ENCODE assay signal across 8 mouse cellular contexts in genomic region chr3:145118254-145119001, GRCm38 (mm10). TPM values are rescaled to one million over a fixed set of nuclear protein-coding genes. Genes with fewer than 3 reads are reported as not detected.
DNase-seq lines count a peak whose midpoint lies in the region; ATAC-seq and TF ChIP-seq lines count a peak whose summit lies in the region.

Odf2l (plus strand) TSS chr3:145118588.

- peaks cover 10% of the 10 kb centered on the region; the same call in 1 of the 2 replicates for H3K4me1 ChIP-seq in forebrain, embryonic 14.5 days (ENCODE audit: control insufficient read depth, insufficient read depth, low read length)
- no peaks in the 10 kb centered on the region for H3K4me1 ChIP-seq in lung, adult 2 months (ENCODE audit: control insufficient read depth, insufficient read depth, low read length)

- peak within 1 kb of the TSS; percentile 64 for H3K4me3 ChIP-seq in forebrain, embryonic 14.5 days (ENCODE audit: low read depth, low read length)
- peak within 1 kb of the TSS; percentile 99 for H3K4me3 ChIP-seq in lung, adult 2 months (replicated peaks; ENCODE audit: extremely low read depth, low read depth, low read length)

- WGBS in forebrain, embryonic 14.5 days: under 1% methylated on average over 56 of the region's 57 CpGs
- WGBS in lung, adult 2 months: under 1% methylated on average over 57 of the region's 57 CpGs

- TF ChIP-seq POLR2A in lung, adult 2 months (IDR thresholded peaks at IDR 0.05; ENCODE audit: borderline replicate concordance, extremely low read depth, low read depth, low read length): peak; percentile 81; the same call in 1 of the 2 replicates

- intact Hi-C loops in heart, postnatal 25 days (cut with DNase I): no loop called here

- DNase-seq in ES-CJ7 (ENCODE audit: low read depth, low spot score): peak; percentile 95
- DNase-seq in cerebellum, adult 11 months: peak; percentile 97
- DNase-seq in forebrain, embryonic 14.5 days (ENCODE audit: low spot score): peak; percentile 98
- peak; percentile 95 for DNase-seq in heart, postnatal 25 days (ENCODE audit: low spot score)
- DNase-seq in layer of hippocampus, adult 18-20 months (ENCODE audit: low spot score in 2 of 2): peak; percentile 96 to 98
- peak; percentile 99 for DNase-seq in lung, adult 2 months
- DNase-seq in thymus, adult 18-20 months: peak; percentile 94 to 95

- H3K4me2 ChIP-seq in forebrain, embryonic 14.5 days (ENCODE audit: low read length): peak within 1 kb of the TSS; percentile 83

- no peaks in the 10 kb centered on the region for H3K27me3 ChIP-seq in forebrain, embryonic 14.5 days (replicated peaks; ENCODE audit: control insufficient read depth, insufficient read depth, low read length)

- no peak for TF ChIP-seq CTCF in lung, adult 2 months (IDR thresholded peaks at IDR 0.05; ENCODE audit: insufficient read depth, low read length)

- no peaks in the 10 kb centered on the region for H3K36me3 ChIP-seq in forebrain, embryonic 14.5 days (ENCODE audit: control insufficient read depth, insufficient read depth, low read length)

- no peaks in the 10 kb centered on the region for H3K9me3 ChIP-seq in forebrain, embryonic 14.5 days (replicated peaks; ENCODE audit: control insufficient read depth, low read length)

- peak; percentile 98 for ATAC-seq in forebrain, embryonic 14.5 days
- peak; percentile 98 for ATAC-seq in neutrophil, adult 5-6 weeks (ENCODE audit: extremely low read depth, insufficient number of reproducible peaks, low FRiP score, poor library complexity, severe bottlenecking)

- H3K27ac ChIP-seq in forebrain, embryonic 14.5 days (ENCODE audit: low read depth, low read length): peak within 1 kb of the TSS; percentile 98

- peak within 1 kb of the TSS; percentile 90 for H3K9ac ChIP-seq in forebrain, embryonic 14.5 days (ENCODE audit: low read length)

RNA-seq across cellular contexts. Expression of gene Odf2l, which starts in this region (rescaled TPM):
- polyA plus RNA-seq in forebrain, embryonic 14.5 days (2014; fragmentation: Nextera tagmentation; extraction: Ambion mirVana): 16.6 and 18.5 TPM in 2 replicates
- 10 to 100 TPM; 10.0 to 10.8 TPM for total RNA-seq in heart, postnatal 25 days (2021)
- 10 to 100 TPM; 17.0 to 17.7 TPM for total RNA-seq in layer of hippocampus, adult 18-20 months (2021)
- polyA plus RNA-seq in lung, adult 2 months (2012; rRNA removed): 1.8 and 2.6 TPM in 2 replicates
- total RNA-seq in neutrophil, adult 5-6 weeks (2017): 20.5 and 22.7 TPM in 2 replicates

Comparison
In these comparisons a context has a peak if more than half of its experiments do, and no peak if none do; other contexts are left out.
1. Peak in every context shown above with its lines: DNase-seq, ATAC-seq, H3K4me3 ChIP-seq and H3K27ac ChIP-seq.